Mouse (Mus musculus) frontal cortex, adult 2 months (tissue): ENCODE data around the gene Gm49425. TPM values are rescaled to one million over a fixed set of nuclear protein-coding genes. Genes with fewer than 3 reads are reported as not detected.
A peak's percentile ranks its signal among the peaks of the same experiment; 100 is the strongest.
"Not testable (repeated sequence)": the region's sequence is repeated elsewhere in the genome, so short reads cannot be mapped to it uniquely, and the experiment has no call there.

ENCODE experiments used
- DNase-seq, 2 experiments: peaks; one replicate each; pipeline ENCODE4 v3.0.0; 2022; ENCODE audit warnings: low spot score in 1 of 2; ENCODE audit errors: extremely low spot score in 1 of 2
- polyA plus RNA-seq: library from polyadenylated mRNA; depleted of rRNA; stranded (reverse); fragments of >200 nt; gene quantifications from 2 replicates; pipeline ENCODE4 v1.2.3, GENCODE M21; 2012; rRNA removed

Gene Gm49425
- not detected in 2 replicates for polyA plus RNA-seq

DNA sequence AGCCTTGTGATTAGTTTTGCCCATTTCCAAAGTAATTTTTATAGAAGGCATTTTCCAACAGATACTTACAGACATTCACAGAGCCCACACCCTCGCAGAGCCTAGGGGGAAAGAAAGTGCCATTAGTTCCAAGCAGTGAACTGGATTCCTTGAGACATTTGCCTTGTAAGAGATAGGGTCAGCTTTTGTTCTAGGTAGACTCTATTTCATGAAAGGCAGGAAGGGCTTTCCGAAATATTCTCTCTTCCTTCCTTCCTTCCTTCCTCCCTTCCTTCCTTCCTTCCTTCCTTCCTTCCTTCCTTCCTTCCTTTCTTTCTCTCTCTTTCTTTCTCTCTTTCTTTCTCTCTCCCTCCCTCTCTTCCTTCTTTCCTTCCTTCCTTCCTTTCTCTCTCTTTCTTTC is at the start of gene Gm49425:
Gene Gm49425 (minus strand): TSS at position 101 of the 400 bp plus-strand sequence.
- not testable (repeated sequence) for DNase-seq

GRCm38 (mm10) chr15:101562850-101563249 is 45.8 kb upstream of the Gm49425 start, which contains the start of gene Krt90:
Gene Krt90, minus strand, starts transcription at chr15:101562950.
- no peak for DNase-seq

- no peak for DNase-seq
Observed at GRCm38 (mm10) chr15:101558034-101558646, 41.1 kb upstream of the Gm49425 start.

DNA sequence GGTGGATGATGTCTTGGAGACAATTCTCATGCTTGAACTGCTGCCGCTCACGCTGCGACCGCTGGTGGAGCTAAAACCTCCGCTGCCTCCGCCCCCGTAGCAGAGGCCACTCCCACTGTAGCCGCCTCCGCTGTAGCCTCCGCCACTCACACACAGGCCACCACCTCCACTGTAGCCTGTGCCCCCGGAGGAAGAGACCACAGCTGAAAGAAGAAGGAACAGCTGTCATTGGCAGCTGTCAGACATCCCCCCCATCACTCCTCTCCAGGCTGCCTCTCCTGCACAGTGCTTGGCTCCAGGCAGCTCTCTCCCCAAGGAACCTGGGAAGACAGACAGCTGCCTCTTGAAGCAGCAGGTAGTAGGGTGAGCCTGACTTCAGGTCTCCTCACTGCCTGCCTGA is 36.1 kb upstream of the Gm49425 start:
- peak in 1 of 2 experiments; percentile 38 for DNase-seq

GRCm38 (mm10) chr15:101552188-101552587 is 35.1 kb upstream of the Gm49425 start:
- no peak for DNase-seq

GRCm38 (mm10) chr15:101550567-101550966 is 33.5 kb upstream of the Gm49425 start, which contains the start of gene Krt82:
Gene Krt82, minus strand, starts transcription at chr15:101550667.
- no peak for DNase-seq

- no peak for DNase-seq
Observed at GRCm38 (mm10) chr15:101544478-101544877, 27.4 kb upstream of the Gm49425 start.

DNA sequence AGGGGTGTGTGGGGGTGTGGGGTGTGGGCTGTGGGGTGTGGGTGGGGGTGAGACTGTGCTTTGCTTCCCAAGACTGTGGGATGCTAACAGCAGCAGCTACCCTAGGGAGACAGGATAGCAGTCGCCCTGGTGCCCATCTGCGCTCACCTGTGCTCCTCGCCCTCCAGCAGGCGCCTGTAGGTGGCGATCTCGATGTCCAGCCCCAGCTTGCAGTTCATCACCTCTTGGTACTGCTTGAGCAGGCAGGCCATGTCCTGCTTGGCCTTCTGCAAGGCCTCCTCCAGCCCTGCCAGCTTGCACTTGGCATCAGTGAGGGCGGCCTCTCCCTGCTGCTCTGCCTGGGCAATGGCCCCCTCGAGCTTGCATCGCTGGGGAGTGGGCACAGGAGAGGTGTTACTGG is 25.5 kb upstream of the Gm49425 start:
- DNase-seq, result no peak

- DNase-seq, result no peak
Observed at GRCm38 (mm10) chr15:101538580-101538900, 21.5 kb upstream of the Gm49425 start.

- peak in 1 of 2 experiments; percentile 22 for DNase-seq
Observed at GRCm38 (mm10) chr15:101537864-101538579, 21.0 kb upstream of the Gm49425 start.

GRCm38 (mm10) chr15:101536054-101536850 is 19.2 kb upstream of the Gm49425 start:
- DNase-seq, result peak in 1 of 2 experiments; percentile 26

DNA sequence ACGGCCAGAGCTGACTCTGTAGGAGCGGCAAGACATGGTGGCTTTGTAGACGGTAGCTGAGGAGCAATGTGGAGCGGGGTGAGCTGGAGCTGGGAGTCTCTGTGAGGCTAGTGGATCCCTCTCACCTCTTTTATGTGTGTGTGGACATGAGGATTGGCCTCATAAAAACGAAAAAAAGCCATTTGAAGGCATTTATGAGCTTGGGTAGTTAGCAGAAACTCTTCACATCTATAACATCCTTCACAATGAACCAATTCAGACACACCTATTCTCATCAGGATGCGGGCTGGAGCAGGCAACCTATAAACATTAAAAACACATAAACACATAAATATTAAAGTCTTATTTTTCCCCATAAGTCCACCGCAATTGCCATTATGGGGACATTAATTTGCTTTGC is 15.7 kb upstream of the Gm49425 start, which contains the start of gene Krt84:
Gene Krt84 (minus strand): TSS at position 101 of the 400 bp plus-strand sequence.
- DNase-seq, result no peak

GRCm38 (mm10) chr15:101522556-101523232 is 5.6 kb upstream of the Gm49425 start:
- no peak for DNase-seq

DNA sequence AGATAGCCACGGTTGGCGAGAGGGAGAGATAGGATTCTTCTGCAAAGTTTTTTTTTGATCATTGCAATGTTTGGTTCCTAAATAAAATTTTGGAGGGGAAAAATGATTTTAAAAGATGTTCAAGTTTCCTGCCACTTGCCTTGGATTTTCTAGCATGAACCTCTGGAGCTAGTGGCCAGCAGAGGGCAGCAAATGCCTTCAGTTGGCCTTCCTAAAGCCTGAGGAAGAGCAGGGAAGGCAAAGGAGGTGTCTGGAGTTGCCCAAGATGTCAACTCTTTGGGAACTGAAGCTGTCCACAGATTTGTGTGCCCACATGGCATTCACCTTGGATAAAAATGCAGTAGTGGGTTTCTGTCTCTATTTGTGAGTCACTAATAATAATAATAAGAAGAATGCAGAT is 2.7 kb upstream of the Gm49425 start:
- DNase-seq, result peak; percentile 42 to 90

DNA sequence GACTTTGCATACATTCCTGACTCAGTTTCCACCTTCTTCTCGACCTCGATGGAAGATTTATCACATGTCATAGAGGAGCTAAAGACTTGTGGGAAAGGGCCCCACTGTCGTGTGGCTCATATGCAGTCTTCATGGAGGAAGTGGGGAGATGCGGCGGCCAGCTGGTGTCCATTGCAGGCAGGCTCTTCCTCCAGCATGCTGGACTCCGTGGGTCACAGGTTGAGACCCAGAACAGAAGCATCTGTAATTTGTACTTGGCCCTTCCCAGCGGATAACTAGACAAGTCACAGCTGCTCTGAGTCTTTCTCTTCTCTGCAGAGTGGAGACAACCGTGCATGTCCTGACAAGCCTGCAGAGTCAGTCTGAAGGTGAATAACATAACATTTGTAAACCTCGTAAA is 8.8 kb downstream of the Gm49425 start:
- no peak for DNase-seq

DNA sequence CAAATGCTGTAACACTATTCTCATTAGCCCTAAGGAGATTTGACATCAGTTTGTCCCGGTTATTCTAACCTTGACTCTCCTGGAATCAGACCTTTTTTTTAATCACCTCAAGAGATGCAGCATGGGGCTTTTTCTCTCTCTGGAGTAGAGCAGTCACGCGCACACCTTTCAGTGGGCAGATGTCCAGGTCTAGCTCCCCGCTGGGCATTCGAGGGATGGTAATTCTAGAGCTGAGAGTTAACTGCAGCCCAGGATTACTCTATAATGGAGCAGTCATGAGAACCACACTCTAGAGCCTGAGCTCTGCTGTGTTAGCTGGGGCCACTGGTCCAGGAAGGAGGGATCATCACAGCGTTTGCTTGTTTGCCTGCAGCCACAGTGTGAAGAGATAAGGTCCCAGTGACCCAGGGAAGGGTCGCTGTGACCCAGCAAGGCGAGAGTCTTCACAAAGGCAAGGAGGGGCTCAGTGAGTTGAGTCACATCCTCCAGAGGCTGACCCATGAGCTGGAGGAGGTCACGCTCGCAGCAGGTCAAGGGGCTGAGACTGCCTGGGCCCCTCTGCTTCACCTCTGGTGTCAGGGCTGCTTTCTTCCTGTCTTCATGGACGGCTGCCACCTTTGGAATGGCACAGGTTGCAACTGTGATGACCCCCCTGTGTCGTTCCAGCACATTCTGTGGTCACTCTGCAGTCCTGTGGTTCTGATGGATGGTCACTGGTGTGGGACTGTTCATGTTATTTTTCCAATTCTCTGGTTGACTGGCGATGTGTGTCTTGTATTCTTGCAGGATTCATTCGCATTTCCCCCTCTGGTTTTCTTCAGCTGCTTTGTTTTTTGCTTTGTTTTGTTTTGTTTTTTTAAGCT is 9.9 kb downstream of the Gm49425 start:
- no peak for DNase-seq

DNA sequence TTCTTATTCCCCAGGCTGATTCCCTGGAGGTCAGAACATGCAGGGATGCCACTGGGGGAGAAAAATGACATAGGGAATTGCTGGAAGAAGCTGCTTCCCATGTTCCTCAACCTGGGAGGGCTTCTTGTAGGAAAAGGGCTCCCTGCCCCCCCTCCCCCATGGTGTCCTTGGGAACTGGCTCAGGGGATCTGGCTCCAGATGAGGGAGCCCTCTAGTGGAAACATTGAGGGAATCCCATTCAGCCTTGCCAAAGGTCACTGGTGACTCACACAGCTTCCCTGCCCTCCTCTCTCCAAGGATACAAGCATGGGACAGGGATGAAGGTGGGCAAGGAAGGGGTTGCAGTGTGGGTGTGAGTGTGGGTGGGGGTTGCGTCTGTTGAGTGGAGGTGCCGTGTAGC is 19.9 kb downstream of the Gm49425 start:
- DNase-seq, result peak in 1 of 2 experiments; percentile 52

DNA sequence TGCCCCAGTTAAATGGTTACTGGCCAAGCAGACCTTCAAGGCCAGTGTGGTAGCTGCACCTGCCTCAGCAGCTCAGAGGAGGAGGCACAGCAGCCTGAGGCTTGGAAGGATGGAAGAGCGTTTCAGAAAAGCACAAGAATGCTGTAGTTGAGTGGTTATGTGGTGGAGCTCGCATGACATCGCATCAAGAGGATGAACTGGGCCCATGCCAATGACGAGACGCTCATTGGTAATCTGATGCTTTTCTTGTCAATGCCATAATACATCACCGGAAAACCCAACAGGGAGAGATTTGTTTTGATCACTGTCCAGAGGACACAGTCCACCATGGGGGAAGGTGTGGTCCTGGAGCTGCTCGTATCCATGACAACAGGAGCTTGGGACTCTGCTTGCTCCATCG is 21.8 kb downstream of the Gm49425 start:
- DNase-seq, result no peak

- DNase-seq, result no peak
Observed at GRCm38 (mm10) chr15:101494203-101494602, 22.9 kb downstream of the Gm49425 start.

DNA sequence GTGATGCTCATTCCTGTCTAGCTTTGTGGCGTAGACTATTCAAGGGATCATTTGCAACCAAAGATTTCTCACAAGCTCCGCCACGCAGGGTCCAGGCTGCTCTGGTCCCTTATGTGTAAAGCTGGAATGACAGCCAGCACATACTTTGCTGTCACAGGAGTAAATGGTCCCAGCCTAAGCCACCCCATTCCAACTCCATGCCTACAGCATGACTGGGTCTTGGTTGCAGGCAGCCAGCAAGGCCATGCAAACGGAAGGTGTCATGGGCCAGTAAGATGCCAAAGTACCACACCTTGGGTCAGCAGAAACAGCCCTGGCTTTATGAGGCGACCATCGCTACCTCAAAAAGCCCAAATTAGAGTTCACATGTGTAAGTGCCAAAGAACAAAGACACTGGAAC is 23.3 kb downstream of the Gm49425 start:
- DNase-seq, result no peak
